Mouse (Mus musculus): ENCODE measurements around the gene Synpo2.

Synpo2 gene

GRCm38 (mm10) chr3:123205485-123205884, 30.5 kb downstream of the Synpo2 start:
- DNase-seq (ENCODE audit: inconsistent age in 2 of 2, low spot score in 1 of 2) = no peak

DNA sequence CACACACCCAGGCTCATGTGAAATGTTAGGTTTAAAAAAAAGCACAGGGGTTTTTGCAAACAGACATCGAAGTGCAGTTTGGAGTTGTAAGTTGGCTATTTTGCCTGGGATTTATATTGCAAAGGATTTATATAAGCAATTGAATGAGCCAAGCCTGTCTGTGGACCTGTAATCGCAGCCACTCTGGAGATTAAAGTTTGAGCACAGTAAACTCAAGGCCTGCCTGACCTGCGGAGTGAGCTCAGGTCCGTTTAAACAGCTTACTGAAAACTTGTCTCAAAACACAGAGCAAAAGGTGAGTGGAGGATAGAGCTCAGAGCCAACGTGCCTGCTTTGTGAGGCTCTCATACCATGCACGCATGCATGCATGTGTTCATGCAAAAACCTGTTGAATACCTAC, 30.9 kb downstream of the Synpo2 start:
- no peak for DNase-seq (ENCODE audit: inconsistent age in 2 of 2, low spot score in 1 of 2)

- DNase-seq (ENCODE audit: inconsistent age in 2 of 2, low spot score in 1 of 2) = peak in 1 of 2 experiments; percentile 65
Observed at GRCm38 (mm10) chr3:123204658-123205057, 31.3 kb downstream of the Synpo2 start.

DNA sequence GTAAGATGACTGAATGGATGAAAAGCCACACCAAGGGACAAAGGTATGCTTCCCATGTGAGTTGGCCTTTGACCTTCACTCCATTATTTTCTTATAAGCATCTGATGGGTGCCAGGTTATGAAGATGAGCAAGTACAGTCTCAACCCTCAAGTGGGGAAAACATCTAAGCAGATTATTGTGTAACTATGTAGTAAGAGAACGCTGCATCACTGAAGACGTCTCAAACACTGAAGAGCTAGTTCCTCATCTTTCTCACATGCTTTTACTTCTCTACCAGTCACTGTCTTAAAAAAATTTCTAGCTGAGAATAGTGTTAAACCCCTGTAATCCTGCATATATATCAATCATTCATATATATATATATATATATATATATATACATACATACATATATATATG, 34.2 kb downstream of the Synpo2 start:
- no peak for DNase-seq (ENCODE audit: inconsistent age in 2 of 2, low spot score in 1 of 2)

DNA sequence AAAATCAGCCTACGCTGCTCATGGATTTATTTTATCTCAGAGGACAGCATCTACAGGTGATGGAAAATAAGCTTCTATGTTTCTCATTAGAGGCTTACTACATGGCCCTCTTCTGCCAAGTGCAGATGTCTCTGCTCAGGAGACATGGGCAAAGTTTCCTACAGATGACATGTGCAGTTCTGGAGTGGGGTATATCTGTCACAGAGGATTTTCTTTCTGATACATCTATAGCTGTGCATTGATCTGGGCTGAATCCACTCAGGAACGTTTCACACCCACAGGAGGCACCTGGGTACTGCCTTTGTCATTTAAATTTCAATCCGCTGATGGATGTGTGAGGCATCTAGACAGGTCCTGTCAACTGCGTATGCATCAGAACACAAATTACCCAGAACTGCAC, 42.2 kb downstream of the Synpo2 start:
- DNase-seq (ENCODE audit: inconsistent age in 2 of 2, low spot score in 1 of 2) = no peak

DNA sequence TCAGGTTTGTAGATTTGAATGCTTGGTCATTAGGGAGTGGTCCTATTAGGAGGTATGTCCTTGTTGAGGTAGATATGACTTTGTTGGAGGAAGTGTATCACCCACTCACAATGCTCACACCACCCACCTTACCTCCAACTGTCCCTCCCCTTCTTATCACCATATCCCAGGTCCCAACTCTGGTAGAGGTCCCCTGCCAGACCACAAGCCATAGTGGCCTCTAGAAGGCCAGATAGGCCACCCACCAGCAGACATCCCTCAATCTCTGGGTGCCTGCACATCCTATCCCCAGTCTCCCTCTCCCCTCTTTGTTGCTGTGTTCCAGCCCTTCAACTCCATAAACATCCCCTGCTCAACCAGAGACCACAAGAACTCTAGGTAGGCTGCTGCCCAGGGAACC, 44.3 kb downstream of the Synpo2 start:
- DNase-seq (ENCODE audit: inconsistent age in 2 of 2, low spot score in 1 of 2) = no peak

GRCm38 (mm10) chr3:123190329-123190728, 45.6 kb downstream of the Synpo2 start:
- DNase-seq (ENCODE audit: inconsistent age in 2 of 2, low spot score in 1 of 2) = no peak

- no peak for DNase-seq (ENCODE audit: inconsistent age in 2 of 2, low spot score in 1 of 2)
Observed at GRCm38 (mm10) chr3:123189826-123190225, 46.1 kb downstream of the Synpo2 start.

- DNase-seq (ENCODE audit: inconsistent age in 2 of 2, low spot score in 1 of 2) = peak in 1 of 2 experiments; percentile 66
Observed at GRCm38 (mm10) chr3:123188616-123189230, 47.2 kb downstream of the Synpo2 start.

DNA sequence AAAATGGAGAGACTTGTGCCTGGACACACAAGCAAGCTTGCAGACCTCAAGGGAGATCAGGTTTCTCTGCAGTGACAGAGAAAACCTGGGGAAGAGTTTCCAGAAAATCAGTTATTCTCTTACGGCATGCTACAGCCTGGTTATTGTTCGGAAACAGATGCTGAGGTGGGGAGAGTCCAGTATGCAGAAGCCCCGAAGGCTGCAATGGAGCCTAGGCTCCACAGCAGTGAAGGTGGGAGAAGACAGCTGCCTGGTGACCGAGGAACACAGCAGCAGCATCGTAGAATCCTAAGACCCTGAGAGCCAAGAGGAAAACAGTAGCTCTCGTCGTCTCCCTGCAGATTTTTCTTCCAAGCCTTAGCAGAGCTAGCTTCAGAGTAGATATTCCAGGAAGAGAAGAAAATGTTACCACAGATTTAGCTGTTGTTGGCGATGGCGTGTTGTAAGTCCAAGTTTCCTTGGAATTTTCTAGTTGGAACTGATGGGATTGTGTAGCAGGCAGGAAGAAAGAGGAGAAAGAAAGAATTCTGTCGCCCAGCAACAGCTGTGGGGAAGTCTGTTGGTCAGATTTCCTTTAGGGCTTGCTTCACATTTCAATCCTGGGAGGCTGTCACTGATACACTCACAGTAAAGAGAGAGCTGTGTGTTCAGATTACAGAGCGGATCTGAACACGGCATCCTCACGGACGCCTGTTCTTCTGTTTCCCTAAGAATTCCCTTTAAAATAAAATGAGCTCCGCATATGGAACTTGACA, 48.4 kb downstream of the Synpo2 start:
- no peak for DNase-seq (ENCODE audit: inconsistent age in 2 of 2, low spot score in 1 of 2)

DNA sequence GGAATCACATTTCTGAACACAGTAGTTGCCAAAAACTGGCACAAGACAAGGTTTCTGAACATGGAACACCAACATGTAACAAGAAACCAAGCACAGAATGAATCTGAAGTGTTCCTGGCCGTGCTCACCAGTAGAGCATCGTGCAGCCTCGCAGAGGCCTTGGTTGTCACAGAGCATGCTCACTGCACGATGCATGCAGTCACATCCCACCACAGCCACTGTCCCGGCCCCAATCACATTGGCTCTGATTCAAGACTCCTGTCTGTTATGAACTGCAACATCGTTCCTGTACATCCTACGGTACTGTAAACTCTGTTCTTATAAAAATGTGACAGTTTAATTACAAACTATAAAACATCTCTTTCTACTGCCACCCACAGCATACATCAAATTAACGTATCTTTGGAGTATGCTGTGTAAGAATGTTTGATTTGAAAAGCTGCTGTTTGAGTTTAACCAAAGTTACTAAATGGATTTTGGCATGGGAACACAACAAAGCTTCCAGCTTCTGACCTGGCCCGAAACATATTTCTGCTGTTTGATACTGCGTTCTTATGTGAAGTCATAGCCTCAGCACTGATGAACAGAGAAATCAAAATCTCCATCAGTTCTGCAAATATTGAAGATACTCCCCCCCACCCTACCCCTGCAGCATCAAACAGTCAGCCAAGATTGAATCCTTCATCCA, 50.6 kb downstream of the Synpo2 start:
- DNase-seq (ENCODE audit: inconsistent age in 2 of 2, low spot score in 1 of 2) = no peak

GRCm38 (mm10) chr3:123184281-123184680, 51.7 kb downstream of the Synpo2 start:
- DNase-seq (ENCODE audit: inconsistent age in 2 of 2, low spot score in 1 of 2) = no peak

DNA sequence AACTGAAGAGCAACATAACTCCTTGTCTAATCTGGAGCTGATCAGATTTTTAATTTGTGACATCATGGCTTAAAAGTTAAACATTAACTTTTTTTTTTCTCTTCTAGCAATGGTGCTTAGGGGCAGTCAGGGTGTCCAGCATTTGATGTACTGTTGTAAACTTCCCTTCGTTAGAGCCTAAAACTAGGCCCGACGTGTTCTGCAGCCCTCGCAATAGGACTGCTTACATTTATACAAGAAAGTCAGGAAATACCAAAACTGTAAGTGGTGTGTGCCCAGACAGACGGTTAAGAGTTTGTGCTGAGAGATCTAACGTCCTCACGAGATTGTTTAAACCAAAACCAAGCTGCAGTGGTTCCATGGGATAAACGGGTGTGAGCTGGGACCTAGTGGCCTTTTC, 56.4 kb downstream of the Synpo2 start:
- DNase-seq (ENCODE audit: inconsistent age in 2 of 2, low spot score in 1 of 2) = no peak

- DNase-seq (ENCODE audit: inconsistent age in 2 of 2, low spot score in 1 of 2) = no peak
Observed at GRCm38 (mm10) chr3:123179041-123179440, 56.9 kb downstream of the Synpo2 start.

- DNase-seq (ENCODE audit: inconsistent age in 2 of 2, low spot score in 1 of 2) = no peak
Observed at GRCm38 (mm10) chr3:123178420-123178819, 57.5 kb downstream of the Synpo2 start.

- no peak for DNase-seq (ENCODE audit: inconsistent age in 2 of 2, low spot score in 1 of 2)
Observed at GRCm38 (mm10) chr3:123176366-123177334, 59.3 kb downstream of the Synpo2 start.

DNA sequence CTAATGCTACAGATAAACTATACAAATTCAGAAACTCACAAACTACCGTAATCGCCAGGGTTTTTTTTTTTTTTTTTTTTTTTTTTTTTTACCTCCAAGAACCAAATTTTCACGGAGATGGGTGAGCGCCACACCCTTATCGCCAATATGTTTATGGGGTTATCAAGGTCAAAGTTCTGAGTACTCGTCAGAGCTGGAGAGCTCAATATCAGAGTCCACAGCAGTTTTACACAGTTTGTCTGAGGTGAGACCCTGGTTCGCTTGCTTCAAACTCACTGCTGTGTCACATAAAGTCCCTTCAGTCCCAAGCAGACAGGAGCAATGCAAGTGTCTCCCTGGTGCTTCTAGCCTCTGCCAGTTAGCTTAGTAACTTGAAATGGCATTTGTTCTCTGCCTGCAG, 60.8 kb downstream of the Synpo2 start:
- DNase-seq (ENCODE audit: inconsistent age in 2 of 2, low spot score in 1 of 2) = no peak

- DNase-seq (ENCODE audit: inconsistent age in 2 of 2, low spot score in 1 of 2) = no peak
Observed at GRCm38 (mm10) chr3:123174379-123174697, 61.6 kb downstream of the Synpo2 start.

DNA sequence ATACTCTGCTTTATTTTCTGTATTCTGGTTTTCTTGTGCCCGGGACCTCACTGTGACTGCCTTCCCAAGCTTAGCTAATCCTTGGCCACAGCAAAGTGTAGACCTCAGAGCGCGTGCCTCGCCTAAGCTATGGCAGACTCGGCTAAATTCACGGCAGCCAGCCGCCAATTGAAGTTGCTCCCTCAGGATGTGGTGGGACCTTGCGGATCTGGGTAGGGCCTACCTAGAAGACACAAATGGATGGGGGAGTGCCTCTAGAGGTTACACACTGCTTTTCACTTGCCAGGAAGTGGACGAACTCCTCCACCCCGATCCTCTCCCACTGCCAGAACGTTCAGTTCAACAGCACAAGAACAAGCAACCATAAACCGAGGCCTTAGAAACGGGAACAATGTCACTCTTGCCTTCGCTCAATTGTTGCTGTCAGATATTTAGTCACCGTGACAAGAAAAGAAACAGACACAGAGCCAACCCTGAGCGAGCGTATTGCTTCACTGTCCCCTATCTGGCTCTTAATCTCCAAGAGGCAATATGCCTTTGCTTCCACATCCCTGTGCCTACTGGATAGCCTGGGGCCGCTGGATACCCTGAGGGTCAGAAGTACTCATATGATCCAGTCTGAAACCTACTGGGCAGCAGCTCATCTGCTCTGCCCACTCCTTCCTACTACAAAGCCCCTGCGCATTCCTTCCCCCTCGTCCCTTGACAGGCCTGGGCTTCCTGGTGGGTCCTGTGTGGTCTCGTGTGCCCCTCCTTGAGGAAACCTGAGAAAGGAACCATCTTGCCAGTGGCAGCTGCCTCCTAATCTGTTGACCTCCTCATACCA, 62.2 kb downstream of the Synpo2 start:
- DNase-seq (ENCODE audit: inconsistent age in 2 of 2, low spot score in 1 of 2) = no peak

GRCm38 (mm10) chr3:123172151-123172550, 63.8 kb downstream of the Synpo2 start:
- DNase-seq (ENCODE audit: inconsistent age in 2 of 2, low spot score in 1 of 2) = no peak
